Mouse (Mus musculus) neural tube, embryonic 11.5 days (tissue): ENCODE measurements around the gene Adamts10. TPM values are rescaled to one million over a fixed set of nuclear protein-coding genes. Genes with fewer than 3 reads are reported as not detected.

ENCODE experiments used
- polyA plus RNA-seq: library from polyadenylated mRNA; unstranded; fragments of >200 nt; fragmentation: Nextera tagmentation; extraction: Ambion mirVana; gene quantifications from 2 replicates; pipeline ENCODE4 v1.2.1, GENCODE M21; 2014

Adamts10 gene
- polyA plus RNA-seq, 1 experiment from 2014 or later: 37.0 TPM

Other genes starting within 250 kb of the Adamts10 start
- gene Zfp955b, start 234.7 kb upstream of the Adamts10 start, polyA plus RNA-seq: 9.5 and 10.3 TPM in 2 replicates
- gene Zfp81, start 165.3 kb upstream of the Adamts10 start, polyA plus RNA-seq: 17.9 and 18.9 TPM in 2 replicates
- gene Zfp101, start 129.6 kb upstream of the Adamts10 start, polyA plus RNA-seq: 20.6 and 25.0 TPM in 2 replicates
- gene Actl9, start 91.3 kb upstream of the Adamts10 start, polyA plus RNA-seq: not detected in 2 replicates
- gene Myo1f, start 31.5 kb downstream of the Adamts10 start, polyA plus RNA-seq: 2.2 and 3.1 TPM in 2 replicates
- gene Zfp414, start 104.9 kb downstream of the Adamts10 start, polyA plus RNA-seq: 68.8 and 71.0 TPM in 2 replicates
- 0.20 and 1.0 TPM in 2 replicates for gene Pram1, start 113.9 kb downstream of the Adamts10 start, polyA plus RNA-seq
- gene Hnrnpm, start 162.7 kb downstream of the Adamts10 start, polyA plus RNA-seq: 554 and 558 TPM in 2 replicates
- gene March2, start 194.5 kb downstream of the Adamts10 start, polyA plus RNA-seq: 39.3 and 43.8 TPM in 2 replicates
- gene Rab11b, start 236.3 kb downstream of the Adamts10 start, polyA plus RNA-seq: 293 and 295 TPM in 2 replicates